Mouse (Mus musculus) erythroblast, embryonic 14.5 days (primary cell): Measurements from ENCODE around the gene Ap1ar. TPM values are rescaled to one million over a fixed set of nuclear protein-coding genes. Genes with fewer than 3 reads are reported as not detected.
A peak's percentile ranks its signal among the peaks of the same experiment; 100 is the strongest.

Experiments
- H3K27me3 ChIP-seq: 2 replicates; pipeline ENCODE4 v1.6.1; 2012; ENCODE audit warnings: inconsistent platforms; ENCODE audit not compliant: control insufficient read depth
- H3K36me3 ChIP-seq: 2 replicates; pipeline ENCODE4 v1.6.1; 2012; ENCODE audit warnings: mild to moderate bottlenecking, inconsistent platforms; ENCODE audit not compliant: control insufficient read depth
- H3K4me1 ChIP-seq: 2 replicates; pipeline ENCODE4 v1.6.1; 2012; ENCODE audit warnings: inconsistent platforms; ENCODE audit not compliant: control insufficient read depth
- H3K4me3 ChIP-seq: replicated peaks from 2 replicates; pipeline ENCODE3; 2012; ENCODE audit warnings: moderate library complexity, mild to moderate bottlenecking, inconsistent platforms
- H3K9me3 ChIP-seq: 2 replicates; pipeline ENCODE4 v1.6.1; 2012; ENCODE audit warnings: low read length, inconsistent platforms, mixed read lengths; ENCODE audit not compliant: control insufficient read depth
- GATA1 ChIP-seq: IDR thresholded peaks from 2 replicates; pipeline ENCODE4 v1.6.1; 2012; ENCODE audit warnings: low read length, inconsistent platforms, mixed read lengths
- TAL1 ChIP-seq: IDR thresholded peaks from 3 replicates; pipeline ENCODE4 v1.6.1; 2012; ENCODE audit warnings: low read length, inconsistent platforms, mixed read lengths
- polyA plus RNA-seq: library from polyadenylated mRNA; stranded (reverse); fragments of >175 nt; gene quantifications from 2 replicates; pipeline ENCODE4 v1.2.3, GENCODE M21; 2012

Gene Ap1ar
- 1.6 and 3.8 TPM in 2 replicates for polyA plus RNA-seq

- TF ChIP-seq TAL1 = no peak
- no peak for TF ChIP-seq GATA1
- H3K36me3 ChIP-seq = peaks cover 32% of the 10 kb centered on the region
- peak within 1 kb of the TSS; percentile 85 for H3K4me3 ChIP-seq
- H3K27me3 ChIP-seq = no peaks in the 10 kb centered on the region
- peaks cover 49% of the 10 kb centered on the region for H3K4me1 ChIP-seq
- no peaks in the 10 kb centered on the region for H3K9me3 ChIP-seq
These were observed at the start of gene Ap1ar for GRCm38 (mm10) chr3:127837154-127837865. Gene Ap1ar, minus strand, starts transcription at chr3:127837523.

- H3K36me3 ChIP-seq = peaks cover 96% of the 10 kb centered on the region
- H3K4me3 ChIP-seq = no peak overlapping the region
- H3K27me3 ChIP-seq = no peaks in the 10 kb centered on the region
- H3K9me3 ChIP-seq = no peaks in the 10 kb centered on the region
- peaks cover 50% of the 10 kb centered on the region for H3K4me1 ChIP-seq
- TF ChIP-seq TAL1 = no peak
- no peak for TF ChIP-seq GATA1
These were observed 44.4 kb upstream of the Ap1ar start for GRCm38 (mm10) chr3:127881684-127882083.

- peaks cover 97% of the 10 kb centered on the region for H3K36me3 ChIP-seq
- TF ChIP-seq TAL1 (no peak), GATA1 (no peak)
These were observed 42.6 kb upstream of the Ap1ar start for GRCm38 (mm10) chr3:127879968-127880367.

GRCm38 (mm10) chr3:127875509-127875908, 38.2 kb upstream of the Ap1ar start:
- H3K4me1 ChIP-seq = peaks cover 30% of the 10 kb centered on the region
- no peak for TF ChIP-seq GATA1
- no peaks in the 10 kb centered on the region for H3K27me3 ChIP-seq
- peaks cover 96% of the 10 kb centered on the region for H3K36me3 ChIP-seq
- no peaks in the 10 kb centered on the region for H3K9me3 ChIP-seq
- H3K4me3 ChIP-seq = no peak overlapping the region

More at GRCm38 (mm10) chr3:127879968-127880367, 42.6 kb upstream of the Ap1ar start:
- no peak overlapping the region for H3K4me3 ChIP-seq
- no peaks in the 10 kb centered on the region for H3K27me3 ChIP-seq
- H3K9me3 ChIP-seq = no peaks in the 10 kb centered on the region
- peaks cover 45% of the 10 kb centered on the region for H3K4me1 ChIP-seq

GRCm38 (mm10) chr3:127875059-127875458, 37.7 kb upstream of the Ap1ar start:
- Histone ChIP-seq H3K4me3 (no peak overlapping the region), H3K36me3 (peaks cover 97% of the 10 kb centered on the region), H3K27me3 (no peaks in the 10 kb centered on the region), H3K9me3 (no peaks in the 10 kb centered on the region), H3K4me1 (peaks cover 27% of the 10 kb centered on the region)
- TF ChIP-seq GATA1 = no peak
- no peak for TF ChIP-seq TAL1

GRCm38 (mm10) chr3:127874254-127874883, 37.0 kb upstream of the Ap1ar start:
- H3K9me3 ChIP-seq = no peaks in the 10 kb centered on the region
- TF ChIP-seq TAL1 = no peak
- TF ChIP-seq GATA1 = no peak
- no peaks in the 10 kb centered on the region for H3K27me3 ChIP-seq
- no peak overlapping the region for H3K4me3 ChIP-seq
- peaks cover 97% of the 10 kb centered on the region for H3K36me3 ChIP-seq
- H3K4me1 ChIP-seq = peaks cover 22% of the 10 kb centered on the region

- no peak overlapping the region for H3K4me3 ChIP-seq
- no peaks in the 10 kb centered on the region for H3K27me3 ChIP-seq
- TF ChIP-seq TAL1 (no peak), GATA1 (no peak)
- peaks cover 97% of the 10 kb centered on the region for H3K36me3 ChIP-seq
- peaks cover 22% of the 10 kb centered on the region for H3K4me1 ChIP-seq
- H3K9me3 ChIP-seq = no peaks in the 10 kb centered on the region
These were observed 34.3 kb upstream of the Ap1ar start for GRCm38 (mm10) chr3:127871575-127871974.

GRCm38 (mm10) chr3:127868880-127869279, 31.6 kb upstream of the Ap1ar start:
- no peak overlapping the region for H3K4me3 ChIP-seq
- TF ChIP-seq GATA1 (no peak), TAL1 (no peak)
- peaks cover 95% of the 10 kb centered on the region for H3K36me3 ChIP-seq
- no peaks in the 10 kb centered on the region for H3K9me3 ChIP-seq
- no peaks in the 10 kb centered on the region for H3K27me3 ChIP-seq
- peaks cover 16% of the 10 kb centered on the region for H3K4me1 ChIP-seq

- Histone ChIP-seq H3K27me3 (no peaks in the 10 kb centered on the region), H3K4me3 (no peak overlapping the region), H3K36me3 (peaks cover 90% of the 10 kb centered on the region), H3K9me3 (no peaks in the 10 kb centered on the region), H3K4me1 (peaks cover 12% of the 10 kb centered on the region)
- TF ChIP-seq GATA1 (no peak), TAL1 (no peak)
These were observed 30.9 kb upstream of the Ap1ar start for GRCm38 (mm10) chr3:127868046-127868758.
